In genomic region chr11:113617132-113617911, GRCm38 (mm10) we compare ENCODE assay signal across 10 mouse cellular contexts. TPM values are rescaled to one million over a fixed set of nuclear protein-coding genes. Genes with fewer than 3 reads are reported as not detected.
DNase-seq lines count a peak whose midpoint lies in the region; ATAC-seq and TF ChIP-seq lines count a peak whose summit lies in the region.
"Had no signal": no experiment of that assay in that cellular context is flagged by ENCODE, and none has a peak within 500 bp of the region (broad histone marks: within the 10 kb centered on the region; RNA-seq: fewer than 3 reads in every experiment).

No protein-coding gene starts in this region.

- peaks cover 24% of the 10 kb centered on the region for H3K4me1 ChIP-seq in heart, embryonic 10.5 days
- no peaks in the 10 kb centered on the region for H3K4me1 ChIP-seq in cortical plate, adult 2 months (ENCODE audit: control insufficient read depth, insufficient read depth, low read length)
- peaks cover 16% of the 10 kb centered on the region for H3K4me1 ChIP-seq in limb, embryonic 14.5 days (ENCODE audit: control insufficient read depth, insufficient read depth, low read length)

- no peak for TF ChIP-seq POLR2A in cortical plate, adult 2 months (IDR thresholded peaks at IDR 0.05; ENCODE audit: extremely low read depth, insufficient read depth, low read length)
- TF ChIP-seq POLR2A in limb, embryonic 14.5 days (IDR thresholded peaks at IDR 0.05; ENCODE audit: borderline replicate concordance, extremely low read depth, insufficient read depth, insufficient read length) = no peak

- H3K27me3 ChIP-seq in heart, embryonic 10.5 days (ENCODE audit: insufficient read depth, poor library complexity, severe bottlenecking) = peaks cover 77% of the 10 kb centered on the region
- peaks cover 33% of the 10 kb centered on the region for H3K27me3 ChIP-seq in limb, embryonic 14.5 days (ENCODE audit: control insufficient read depth, insufficient read depth, low read length)

- peak; percentile 53 to 76 for DNase-seq in heart, postnatal 14 days
- DNase-seq in heart, embryonic 10.5 days (ENCODE audit: low spot score) = no peak
- peak; percentile 72 for DNase-seq in T-cell, adult 2 months (ENCODE audit: low spot score)
- peak; percentile 85 for DNase-seq in induced T-regulatory cell, adult 2 months (ENCODE audit: low read depth)
- DNase-seq in limb, embryonic 14.5 days (ENCODE audit: low spot score) = peak; percentile 75
- DNase-seq in ovary, postnatal 14 days (ENCODE audit: low spot score) = peak; percentile 52
- peak; percentile 85 for DNase-seq in thymus, postnatal 0 days (ENCODE audit: low spot score)

- TF ChIP-seq CTCF in cortical plate, adult 2 months (IDR thresholded peaks at IDR 0.05; ENCODE audit: extremely low read depth, insufficient read depth, low read length) = peak; percentile 24; the same call in 1 of the 2 replicates

- H3K9me3 ChIP-seq in heart, embryonic 10.5 days = no peaks in the 10 kb centered on the region
- no peaks in the 10 kb centered on the region for H3K9me3 ChIP-seq in limb, embryonic 14.5 days (ENCODE audit: control insufficient read depth, low read length)
- H3K9me3 ChIP-seq: embryonic facial prominence, embryonic 12.5 days; midbrain, embryonic 12.5 days had no signal

- no peak overlapping the region for H3K27ac ChIP-seq in heart, embryonic 10.5 days
- H3K27ac ChIP-seq in cortical plate, adult 2 months (ENCODE audit: insufficient read depth, low read length) = no peak overlapping the region
- no peak overlapping the region for H3K27ac ChIP-seq in limb, embryonic 14.5 days (replicated peaks; ENCODE audit: low read depth, low read length)
- H3K27ac ChIP-seq: embryonic facial prominence, embryonic 12.5 days; midbrain, embryonic 12.5 days had no signal

- ATAC-seq in limb, embryonic 14.5 days (ENCODE audit: low FRiP score, low read depth) = no peak

- no peak overlapping the region for H3K4me2 ChIP-seq in limb, embryonic 14.5 days (replicated peaks; ENCODE audit: low read depth, low read length, severe bottlenecking)

- H3K9ac ChIP-seq in limb, embryonic 14.5 days (ENCODE audit: low read depth, low read length, severe bottlenecking) = no peak overlapping the region
- H3K9ac ChIP-seq: embryonic facial prominence, embryonic 12.5 days; midbrain, embryonic 12.5 days had no signal

- 52% methylated on average over 14 of the region's 14 CpGs for WGBS in heart, embryonic 10.5 days
- WGBS in limb, embryonic 14.5 days = 51% methylated on average over 14 of the region's 14 CpGs

- H3K4me3 ChIP-seq in heart, embryonic 10.5 days = no peak overlapping the region
- no peak overlapping the region for H3K4me3 ChIP-seq in cortical plate, adult 2 months (ENCODE audit: insufficient read depth, low read length)
- no peak overlapping the region for H3K4me3 ChIP-seq in limb, embryonic 14.5 days (replicated peaks; ENCODE audit: low read length)
- H3K4me3 ChIP-seq: embryonic facial prominence, embryonic 12.5 days; midbrain, embryonic 12.5 days had no signal

- no peaks in the 10 kb centered on the region for H3K36me3 ChIP-seq in heart, embryonic 10.5 days
- H3K36me3 ChIP-seq in limb, embryonic 14.5 days (ENCODE audit: control insufficient read depth, insufficient read depth, low read length) = no peaks in the 10 kb centered on the region
- H3K36me3 ChIP-seq: embryonic facial prominence, embryonic 12.5 days; midbrain, embryonic 12.5 days had no signal

- intact Hi-C loops in heart, postnatal 14 days (cut with DNase I) = loop anchor here (2.0 kb wide), 1 partner anchor 319 kb away; no protein-coding TSS in a partner anchor

RNA-seq across cellular contexts. Expression of gene Sstr2, which starts 1.8 kb away (rescaled TPM):
- total RNA-seq in heart, postnatal 14 days (2021) = not detected
- polyA plus RNA-seq in heart, embryonic 10.5 days (2016; fragmentation: Nextera tagmentation; extraction: Ambion mirVana) = 0.74 and 1.1 TPM in 2 replicates
- 27.3 and 31.9 TPM in 2 replicates for polyA plus RNA-seq in cortical plate, adult 2 months (2012; rRNA removed)
- polyA plus RNA-seq in limb, embryonic 14.5 days (2012; rRNA removed) = 1.1 and 1.6 TPM in 2 replicates
- 0.91 and 1.5 TPM in 2 replicates for polyA plus RNA-seq in limb, embryonic 14.5 days (2014; fragmentation: Nextera tagmentation; extraction: Ambion mirVana)
- 3.4 and 4.0 TPM in 2 replicates for polyA plus RNA-seq in thymus, postnatal 0 days (2015; fragmentation: Nextera tagmentation; extraction: Ambion mirVana)

RNA-seq across cellular contexts. Expression of gene Cog1, which starts 31.6 kb away (rescaled TPM):
- 10 to 100 TPM; 16.1 to 18.5 TPM for total RNA-seq in heart, postnatal 14 days (2021)
- polyA plus RNA-seq in heart, embryonic 10.5 days (2016; fragmentation: Nextera tagmentation; extraction: Ambion mirVana) = 23.2 and 23.3 TPM in 2 replicates
- polyA plus RNA-seq in cortical plate, adult 2 months (2012; rRNA removed) = 69.9 and 70.6 TPM in 2 replicates
- 38.8 and 42.6 TPM in 2 replicates for polyA plus RNA-seq in limb, embryonic 14.5 days (2012; rRNA removed)
- 26.7 and 30.9 TPM in 2 replicates for polyA plus RNA-seq in limb, embryonic 14.5 days (2014; fragmentation: Nextera tagmentation; extraction: Ambion mirVana)
- 21.6 and 22.1 TPM in 2 replicates for polyA plus RNA-seq in thymus, postnatal 0 days (2015; fragmentation: Nextera tagmentation; extraction: Ambion mirVana)

RNA-seq across cellular contexts. Expression of gene Slc39a11, which starts 32.6 kb away (rescaled TPM):
- total RNA-seq in heart, postnatal 14 days (2021) = 1 to 10 TPM; 2.9 to 3.7 TPM
- 23.0 and 26.6 TPM in 2 replicates for polyA plus RNA-seq in heart, embryonic 10.5 days (2016; fragmentation: Nextera tagmentation; extraction: Ambion mirVana)
- polyA plus RNA-seq in cortical plate, adult 2 months (2012; rRNA removed) = 11.4 and 12.7 TPM in 2 replicates
- polyA plus RNA-seq in limb, embryonic 14.5 days (2012; rRNA removed) = 17.2 and 21.3 TPM in 2 replicates
- 24.5 and 26.9 TPM in 2 replicates for polyA plus RNA-seq in limb, embryonic 14.5 days (2014; fragmentation: Nextera tagmentation; extraction: Ambion mirVana)
- polyA plus RNA-seq in thymus, postnatal 0 days (2015; fragmentation: Nextera tagmentation; extraction: Ambion mirVana) = 19.4 and 19.9 TPM in 2 replicates
